Mouse (Mus musculus) olfactory bulb, adult 2 months (tissue): ENCODE data around the gene Gm5089.

ENCODE experiments used
- CTCF ChIP-seq: fragments of 200-500 bp; IDR thresholded peaks from 2 replicates; pipeline ENCODE4 v1.5.1; 2012; ENCODE audit warnings: low read depth, mild to moderate bottlenecking, low read length, moderate library complexity; ENCODE audit not compliant: insufficient read depth
- POLR2A ChIP-seq: fragments of 200-500 bp; IDR thresholded peaks from 2 replicates; pipeline ENCODE4 v1.6.1; 2012; ENCODE audit warnings: mild to moderate bottlenecking, low read depth, low read length, moderate library complexity; ENCODE audit not compliant: insufficient read depth

GRCm38 (mm10) chr14:122405897-122406540 lies 44.9 kb downstream of the Gm5089 start:
- TF ChIP-seq POLR2A = no peak
- TF ChIP-seq CTCF = no peak
